Mouse (Mus musculus): ENCODE measurements at regions not wholly inside any gene's neighbourhood (a gene's known extent, or its start where the extent isn't known, plus 50 kb on each side); places are given as distances from the start of the nearest gene placed in this dataset.

GRCm38 (mm10) chr3:144011456-144012025, 193.5 kb downstream of the Lmo4 start:
- WGBS = 52% methylated on average over 12 of the region's 12 CpGs

GRCm38 (mm10) chr3:144010558-144010957, 194.5 kb downstream of the Lmo4 start:
- H3K4me3 ChIP-seq (ENCODE audit: low read length) = no peak overlapping the region
- no peaks in the 10 kb centered on the region for H3K36me3 ChIP-seq (ENCODE audit: control insufficient read depth, insufficient read depth)
- H3K4me2 ChIP-seq (ENCODE audit: low read depth, low read length) = no peak overlapping the region
- no peak for ATAC-seq (replicated peaks; ENCODE audit: extremely low read depth, insufficient read depth, low FRiP score)
- H3K4me1 ChIP-seq (ENCODE audit: control insufficient read depth, insufficient read depth, low read length) = no peaks in the 10 kb centered on the region
- no peaks in the 10 kb centered on the region for H3K9me3 ChIP-seq (replicated peaks; ENCODE audit: control insufficient read depth, low read length)
- H3K9ac ChIP-seq (ENCODE audit: low read length) = no peak overlapping the region
- H3K27me3 ChIP-seq (ENCODE audit: control insufficient read depth, insufficient read depth, low read length) = no peaks in the 10 kb centered on the region
- no peak overlapping the region for H3K27ac ChIP-seq (ENCODE audit: low read length)
- 20% methylated on average over 6 of the region's 6 CpGs for WGBS

More at GRCm38 (mm10) chr3:144011456-144012025, 193.5 kb downstream of the Lmo4 start:
- H3K9me3 ChIP-seq (replicated peaks; ENCODE audit: control insufficient read depth, low read length) = no peaks in the 10 kb centered on the region
- ATAC-seq (replicated peaks; ENCODE audit: extremely low read depth, insufficient read depth, low FRiP score) = no peak
- no peaks in the 10 kb centered on the region for H3K27me3 ChIP-seq (ENCODE audit: control insufficient read depth, insufficient read depth, low read length)
- no peaks in the 10 kb centered on the region for H3K4me1 ChIP-seq (ENCODE audit: control insufficient read depth, insufficient read depth, low read length)
- H3K27ac ChIP-seq (ENCODE audit: low read length) = no peak overlapping the region
- no peak overlapping the region for H3K4me2 ChIP-seq (ENCODE audit: low read depth, low read length)
- no peak overlapping the region for H3K4me3 ChIP-seq (ENCODE audit: low read length)
- no peaks in the 10 kb centered on the region for H3K36me3 ChIP-seq (ENCODE audit: control insufficient read depth, insufficient read depth)
- no peak overlapping the region for H3K9ac ChIP-seq (ENCODE audit: low read length)

- 86% methylated on average over 4 of the region's 4 CpGs for WGBS
- no peak for ATAC-seq (replicated peaks; ENCODE audit: extremely low read depth, insufficient read depth, low FRiP score)
- no peaks in the 10 kb centered on the region for H3K27me3 ChIP-seq (ENCODE audit: control insufficient read depth, insufficient read depth, low read length)
- H3K9ac ChIP-seq (ENCODE audit: low read length) = no peak overlapping the region
- H3K4me3 ChIP-seq (ENCODE audit: low read length) = no peak overlapping the region
- no peaks in the 10 kb centered on the region for H3K36me3 ChIP-seq (ENCODE audit: control insufficient read depth, insufficient read depth)
- no peaks in the 10 kb centered on the region for H3K9me3 ChIP-seq (replicated peaks; ENCODE audit: control insufficient read depth, low read length)
- H3K27ac ChIP-seq (ENCODE audit: low read length) = no peak overlapping the region
- H3K4me1 ChIP-seq (ENCODE audit: control insufficient read depth, insufficient read depth, low read length) = no peaks in the 10 kb centered on the region
- no peak overlapping the region for H3K4me2 ChIP-seq (ENCODE audit: low read depth, low read length)
These were observed 197.9 kb downstream of the Lmo4 start for GRCm38 (mm10) chr3:144007111-144007619.

GRCm38 (mm10) chr3:143997909-143998308, 207.1 kb downstream of the Lmo4 start:
- 81% methylated on average over 8 of the region's 8 CpGs for WGBS
- Histone ChIP-seq H3K36me3 (ENCODE audit: control insufficient read depth, insufficient read depth) (no peaks in the 10 kb centered on the region), H3K4me2 (ENCODE audit: low read depth, low read length) (no peak overlapping the region), H3K4me3 (ENCODE audit: low read length) (no peak overlapping the region), H3K9ac (ENCODE audit: low read length) (no peak overlapping the region), H3K27ac (ENCODE audit: low read length) (no peak overlapping the region), H3K9me3 (replicated peaks; ENCODE audit: control insufficient read depth, low read length) (no peaks in the 10 kb centered on the region), H3K4me1 (ENCODE audit: control insufficient read depth, insufficient read depth, low read length) (no peaks in the 10 kb centered on the region), H3K27me3 (ENCODE audit: control insufficient read depth, insufficient read depth, low read length) (no peaks in the 10 kb centered on the region)
- no peak for ATAC-seq (replicated peaks; ENCODE audit: extremely low read depth, insufficient read depth, low FRiP score)

- no peaks in the 10 kb centered on the region for H3K36me3 ChIP-seq (ENCODE audit: control insufficient read depth, insufficient read depth)
- 93% methylated on average over 3 of the region's 3 CpGs for WGBS
- no peak overlapping the region for H3K4me3 ChIP-seq (ENCODE audit: low read length)
- no peaks in the 10 kb centered on the region for H3K27me3 ChIP-seq (ENCODE audit: control insufficient read depth, insufficient read depth, low read length)
- no peak overlapping the region for H3K9ac ChIP-seq (ENCODE audit: low read length)
- no peak overlapping the region for H3K4me2 ChIP-seq (ENCODE audit: low read depth, low read length)
- no peaks in the 10 kb centered on the region for H3K9me3 ChIP-seq (replicated peaks; ENCODE audit: control insufficient read depth, low read length)
- no peak overlapping the region for H3K27ac ChIP-seq (ENCODE audit: low read length)
- H3K4me1 ChIP-seq (ENCODE audit: control insufficient read depth, insufficient read depth, low read length) = no peaks in the 10 kb centered on the region
- ATAC-seq (replicated peaks; ENCODE audit: extremely low read depth, insufficient read depth, low FRiP score) = no peak
These were observed 210.0 kb downstream of the Lmo4 start for GRCm38 (mm10) chr3:143995045-143995444.

GRCm38 (mm10) chr3:143988991-143989390, 216.0 kb downstream of the Lmo4 start:
- Histone ChIP-seq H3K27me3 (ENCODE audit: control insufficient read depth, insufficient read depth, low read length) (no peaks in the 10 kb centered on the region), H3K4me3 (ENCODE audit: low read length) (no peak overlapping the region), H3K4me1 (ENCODE audit: control insufficient read depth, insufficient read depth, low read length) (no peaks in the 10 kb centered on the region), H3K36me3 (ENCODE audit: control insufficient read depth, insufficient read depth) (no peaks in the 10 kb centered on the region), H3K27ac (ENCODE audit: low read length) (no peak overlapping the region), H3K4me2 (ENCODE audit: low read depth, low read length) (no peak overlapping the region), H3K9ac (ENCODE audit: low read length) (no peak overlapping the region), H3K9me3 (replicated peaks; ENCODE audit: control insufficient read depth, low read length) (0 out of 2 replicates have a peak, but pooled peaks cover 4% of the 10 kb centered on the region)
- ATAC-seq (replicated peaks; ENCODE audit: extremely low read depth, insufficient read depth, low FRiP score) = no peak
- 81% methylated on average over 4 of the region's 4 CpGs for whole genome bisulfite sequencing

- Histone ChIP-seq H3K27ac (ENCODE audit: low read length) (no peak overlapping the region), H3K9me3 (replicated peaks; ENCODE audit: control insufficient read depth, low read length) (0 out of 2 replicates have a peak, but pooled peaks cover 4% of the 10 kb centered on the region), H3K4me1 (ENCODE audit: control insufficient read depth, insufficient read depth, low read length) (no peaks in the 10 kb centered on the region), H3K9ac (ENCODE audit: low read length) (no peak overlapping the region), H3K27me3 (ENCODE audit: control insufficient read depth, insufficient read depth, low read length) (no peaks in the 10 kb centered on the region), H3K36me3 (ENCODE audit: control insufficient read depth, insufficient read depth) (no peaks in the 10 kb centered on the region), H3K4me2 (ENCODE audit: low read depth, low read length) (no peak overlapping the region), H3K4me3 (ENCODE audit: low read length) (no peak overlapping the region)
- ATAC-seq (replicated peaks; ENCODE audit: extremely low read depth, insufficient read depth, low FRiP score) = no peak
- 93% methylated on average over 5 of the region's 5 CpGs for whole genome bisulfite sequencing
These were observed 217.0 kb downstream of the Lmo4 start for GRCm38 (mm10) chr3:143988037-143988436.

GRCm38 (mm10) chr3:143986798-143987197, 218.2 kb downstream of the Lmo4 start:
- H3K4me1 ChIP-seq (ENCODE audit: control insufficient read depth, insufficient read depth, low read length) = no peaks in the 10 kb centered on the region
- 94% methylated on average over 2 of the region's 2 CpGs for WGBS
- H3K27ac ChIP-seq (ENCODE audit: low read length) = no peak overlapping the region
- H3K36me3 ChIP-seq (ENCODE audit: control insufficient read depth, insufficient read depth) = no peaks in the 10 kb centered on the region
- no peak overlapping the region for H3K4me2 ChIP-seq (ENCODE audit: low read depth, low read length)
- no peak for ATAC-seq (replicated peaks; ENCODE audit: extremely low read depth, insufficient read depth, low FRiP score)
- H3K27me3 ChIP-seq (ENCODE audit: control insufficient read depth, insufficient read depth, low read length) = no peaks in the 10 kb centered on the region
- H3K4me3 ChIP-seq (ENCODE audit: low read length) = no peak overlapping the region
- 0 out of 2 replicates have a peak, but pooled peaks cover 4% of the 10 kb centered on the region for H3K9me3 ChIP-seq (replicated peaks; ENCODE audit: control insufficient read depth, low read length)
- H3K9ac ChIP-seq (ENCODE audit: low read length) = no peak overlapping the region

GRCm38 (mm10) chr3:143986200-143986506, 218.9 kb downstream of the Lmo4 start:
- H3K27me3 ChIP-seq (ENCODE audit: control insufficient read depth, insufficient read depth, low read length) = no peaks in the 10 kb centered on the region
- no peak overlapping the region for H3K4me2 ChIP-seq (ENCODE audit: low read depth, low read length)
- H3K4me1 ChIP-seq (ENCODE audit: control insufficient read depth, insufficient read depth, low read length) = no peaks in the 10 kb centered on the region
- H3K4me3 ChIP-seq (ENCODE audit: low read length) = no peak overlapping the region
- no peak overlapping the region for H3K9ac ChIP-seq (ENCODE audit: low read length)
- no peaks in the 10 kb centered on the region for H3K36me3 ChIP-seq (ENCODE audit: control insufficient read depth, insufficient read depth)
- H3K27ac ChIP-seq (ENCODE audit: low read length) = no peak overlapping the region
- 0 out of 2 replicates have a peak, but pooled peaks cover 4% of the 10 kb centered on the region for H3K9me3 ChIP-seq (replicated peaks; ENCODE audit: control insufficient read depth, low read length)
- WGBS = 78% methylated on average over 5 of the region's 5 CpGs
- ATAC-seq (replicated peaks; ENCODE audit: extremely low read depth, insufficient read depth, low FRiP score) = no peak
